Mouse (Mus musculus): ENCODE results near the gene Prpf6.
A peak's percentile ranks its signal among the peaks of the same experiment; 100 is the strongest.

The Prpf6 gene

GRCm38 (mm10) chr2:181579681-181580080 is 12.0 kb upstream of the Prpf6 start:
- no peak for DNase-seq (ENCODE audit: low read depth, low spot score)

GRCm38 (mm10) chr2:181580131-181580772 is 11.4 kb upstream of the Prpf6 start:
- no peak for DNase-seq (ENCODE audit: low read depth, low spot score)

GRCm38 (mm10) chr2:181581016-181581401 is 10.7 kb upstream of the Prpf6 start:
- DNase-seq (ENCODE audit: low read depth, low spot score): peak; percentile 95

- DNase-seq (ENCODE audit: low read depth, low spot score): peak; percentile 77
Measured at GRCm38 (mm10) chr2:181581402-181582120, 10.1 kb upstream of the Prpf6 start.

DNA sequence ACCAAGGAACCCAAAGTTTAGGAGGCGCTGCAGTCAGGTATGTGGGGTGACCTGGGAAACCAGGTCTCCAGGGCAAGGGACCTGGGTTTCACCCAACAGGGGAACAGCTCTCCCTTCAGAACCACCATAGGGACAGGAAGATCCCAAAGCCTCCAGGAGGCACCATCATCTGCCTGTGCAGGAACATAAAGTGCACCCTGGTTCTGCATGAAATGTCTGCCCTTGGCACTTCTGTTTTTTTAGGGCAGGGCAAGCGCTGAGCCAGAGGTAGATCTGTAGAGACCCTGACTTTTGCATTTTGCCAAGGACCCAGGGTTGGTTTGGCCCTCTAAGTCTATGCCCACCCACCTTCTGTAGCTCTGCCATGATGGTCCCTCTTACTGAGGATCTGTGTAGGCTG is 9.3 kb upstream of the Prpf6 start:
- DNase-seq (ENCODE audit: low read depth, low spot score): no peak

DNA sequence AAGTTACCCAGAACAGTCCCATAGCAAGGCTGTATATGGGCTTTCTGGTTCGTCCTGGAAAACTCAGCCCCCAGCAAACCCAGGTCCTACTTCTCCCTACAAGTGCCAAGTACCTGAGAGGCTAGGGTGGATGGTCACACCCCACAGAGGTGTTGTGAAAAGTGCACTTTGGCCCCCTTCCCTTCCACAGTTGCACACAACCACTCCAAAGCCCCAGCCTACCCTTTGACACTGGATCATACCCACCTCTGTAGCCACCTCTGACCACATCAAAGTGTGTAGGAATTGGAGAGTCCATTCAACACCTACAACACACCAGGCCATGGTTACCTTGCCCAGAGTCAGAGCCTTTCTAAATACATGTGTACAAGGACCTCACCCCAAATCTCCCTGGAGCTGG is 8.7 kb upstream of the Prpf6 start:
- DNase-seq (ENCODE audit: low read depth, low spot score): no peak

DNA sequence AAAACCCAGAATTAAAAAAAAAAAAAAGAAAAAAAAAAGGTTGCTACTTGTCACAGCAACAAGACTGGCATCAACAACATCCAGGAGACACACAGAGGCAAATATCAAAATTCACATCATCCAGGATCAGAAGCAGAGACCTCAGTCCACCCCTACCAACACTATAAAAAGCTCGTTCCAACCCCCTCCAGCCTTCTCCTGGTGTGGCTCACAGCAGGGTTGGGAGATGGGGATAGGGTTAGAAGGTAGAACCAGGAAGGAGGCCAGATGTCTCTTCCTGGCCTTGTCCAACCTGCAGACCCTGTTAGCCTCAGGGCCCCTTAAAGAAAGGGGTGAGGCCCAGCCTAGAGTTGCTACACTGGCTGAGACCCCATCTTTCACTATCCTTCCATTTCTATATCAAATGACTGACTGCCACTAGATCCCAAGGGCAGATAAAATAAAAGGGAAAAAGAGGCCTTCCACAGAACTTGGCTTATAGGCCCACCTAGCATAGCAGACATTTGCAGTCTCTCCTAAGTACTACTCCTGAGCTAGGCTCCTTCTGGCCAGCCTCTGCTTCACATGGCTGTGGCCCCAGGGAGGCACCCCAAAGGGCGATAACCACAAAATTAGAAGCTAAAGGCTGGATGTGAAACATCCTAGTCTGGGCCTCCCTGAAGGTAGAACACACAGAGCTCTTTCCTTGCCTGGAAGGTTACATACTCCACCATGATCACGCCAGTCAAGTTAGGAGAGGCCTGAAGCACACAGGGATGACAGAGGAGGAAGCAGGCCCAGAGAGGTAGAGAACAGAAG is 8.0 kb upstream of the Prpf6 start:
- DNase-seq (ENCODE audit: low read depth, low spot score): no peak

GRCm38 (mm10) chr2:181584411-181584942 is 7.2 kb upstream of the Prpf6 start, which contains the start of gene Uckl1:
Gene Uckl1 (minus strand): TSS chr2:181584892.
- DNase-seq (ENCODE audit: low read depth, low spot score): no peak

DNA sequence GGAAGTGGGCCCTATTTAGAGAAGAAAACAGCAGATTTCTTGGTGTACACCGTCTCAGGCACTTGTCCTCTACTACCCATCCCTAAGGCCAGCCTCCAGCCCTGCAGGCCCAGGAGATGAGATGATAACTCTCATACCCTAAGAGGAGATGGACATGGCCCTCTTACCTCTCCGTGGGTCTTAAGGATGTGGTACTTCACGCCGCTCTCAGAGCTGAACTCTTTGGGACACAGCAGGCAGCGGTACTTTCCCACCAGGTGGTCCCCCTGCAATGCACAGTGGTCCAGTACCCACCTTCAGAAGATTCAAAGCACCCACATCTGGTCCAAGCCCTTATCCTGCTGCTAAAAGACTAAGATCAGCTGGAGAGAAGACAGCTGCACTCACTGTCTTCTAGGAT is 6.2 kb upstream of the Prpf6 start:
- DNase-seq (ENCODE audit: low read depth, low spot score): no peak

- no peak for DNase-seq (ENCODE audit: low read depth, low spot score)
Measured at GRCm38 (mm10) chr2:181586124-181586523, 5.5 kb upstream of the Prpf6 start.

GRCm38 (mm10) chr2:181587796-181588195 is 3.9 kb upstream of the Prpf6 start:
- DNase-seq (ENCODE audit: low read depth, low spot score): no peak

GRCm38 (mm10) chr2:181588229-181588780 is 3.4 kb upstream of the Prpf6 start:
- no peak for DNase-seq (ENCODE audit: low read depth, low spot score)

GRCm38 (mm10) chr2:181589011-181589731 is 2.5 kb upstream of the Prpf6 start:
- no peak for DNase-seq (ENCODE audit: low read depth, low spot score)

- DNase-seq (ENCODE audit: low read depth, low spot score): no peak
Measured at GRCm38 (mm10) chr2:181589732-181590105, 1.9 kb upstream of the Prpf6 start.

- DNase-seq (ENCODE audit: low read depth, low spot score): no peak
Measured at GRCm38 (mm10) chr2:181590471-181590870, 1.2 kb upstream of the Prpf6 start.

- peak; percentile 79 for DNase-seq (ENCODE audit: low read depth, low spot score)
Measured at GRCm38 (mm10) chr2:181592231-181593041, 768 bp downstream of the Prpf6 start, which contains the start of gene Zfp512b. Gene Zfp512b (minus strand): TSS chr2:181592803.

DNA sequence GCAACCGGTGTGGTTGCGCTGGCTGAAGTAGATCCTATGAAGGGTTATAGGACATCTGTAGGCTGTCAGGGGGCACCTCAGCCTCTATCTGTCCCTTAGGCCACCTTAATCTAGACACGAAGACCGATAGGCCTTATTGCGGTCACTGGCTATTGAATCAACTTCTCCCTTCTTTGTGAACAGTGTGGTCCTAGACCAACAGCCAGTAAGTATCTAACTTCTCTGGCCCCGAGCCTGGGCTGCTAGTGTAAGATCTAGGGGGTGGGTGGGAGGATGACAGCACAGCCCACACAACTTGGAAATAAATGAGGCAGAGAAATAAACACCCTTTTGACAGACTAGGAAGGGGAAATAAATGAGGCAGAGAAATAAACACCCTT is 1.4 kb downstream of the Prpf6 start:
- DNase-seq (ENCODE audit: low read depth, low spot score): no peak

GRCm38 (mm10) chr2:181593937-181594336 is 2.3 kb downstream of the Prpf6 start:
- no peak for DNase-seq (ENCODE audit: low read depth, low spot score)

- peak; percentile 43 for DNase-seq (ENCODE audit: low read depth, low spot score)
Measured at GRCm38 (mm10) chr2:181594946-181595696, 3.5 kb downstream of the Prpf6 start.

All from mesoderm, embryonic 11.5 days (tissue).